ENCODE assay signal across 7 mouse cellular contexts in genomic region chr17:44261594-44262202, GRCm38 (mm10).
DNase-seq lines count a peak whose midpoint lies in the region; ATAC-seq and TF ChIP-seq lines count a peak whose summit lies in the region.

No protein-coding gene starts in this region.

- peaks cover 3% of the 10 kb centered on the region; the same call in 1 of the 2 replicates for H3K27me3 ChIP-seq in forebrain, embryonic 16.5 days (replicated peaks; ENCODE audit: control insufficient read depth, insufficient read depth, low read length)
- 0 out of 2 replicates have a peak, but pooled peaks cover 8% of the 10 kb centered on the region for H3K27me3 ChIP-seq in hindbrain, embryonic 14.5 days (ENCODE audit: control insufficient read depth, insufficient read depth, low read length)
- H3K27me3 ChIP-seq in midbrain, embryonic 10.5 days (ENCODE audit: low read depth, poor library complexity, severe bottlenecking), result peaks cover 19% of the 10 kb centered on the region; the same call in 1 of the 2 replicates

- ATAC-seq in forebrain, embryonic 16.5 days, result peak; percentile 86
- peak; percentile 88 for ATAC-seq in hindbrain, embryonic 14.5 days (ENCODE audit: low FRiP score)

- H3K4me1 ChIP-seq in forebrain, embryonic 16.5 days (replicated peaks; ENCODE audit: control insufficient read depth, insufficient read depth, low read length), result no peaks in the 10 kb centered on the region
- H3K4me1 ChIP-seq in hindbrain, embryonic 14.5 days (replicated peaks; ENCODE audit: control insufficient read depth, insufficient read depth, low read length), result no peaks in the 10 kb centered on the region
- no peaks in the 10 kb centered on the region for H3K4me1 ChIP-seq in midbrain, embryonic 10.5 days

- DNase-seq in R1 (ENCODE audit: low read depth, low spot score), result peak; percentile 55
- DNase-seq in c-Kit-positive CD71-positive TER-119-positive erythroid progenitor cells, embryonic 14.5 days (ENCODE audit: low spot score), result peak; percentile 14
- DNase-seq in hindbrain, embryonic 14.5 days (ENCODE audit: low spot score), result peak; percentile 87
- DNase-seq in left cerebral cortex, adult 2 months (ENCODE audit: extremely low spot score in 1 of 2, low spot score in 2 of 2), result peak; percentile 52 to 65
- peak; percentile 70 for DNase-seq in midbrain, embryonic 10.5 days (ENCODE audit: low spot score)
- DNase-seq in right cerebral cortex, postnatal 4 days, result peak; percentile 74

- no peaks in the 10 kb centered on the region for H3K36me3 ChIP-seq in forebrain, embryonic 16.5 days (ENCODE audit: control insufficient read depth, insufficient read depth)
- H3K36me3 ChIP-seq in hindbrain, embryonic 14.5 days (replicated peaks; ENCODE audit: control insufficient read depth, insufficient read depth), result no peaks in the 10 kb centered on the region
- no peaks in the 10 kb centered on the region for H3K36me3 ChIP-seq in midbrain, embryonic 10.5 days

- whole genome bisulfite sequencing in forebrain, embryonic 16.5 days, result 29% methylated on average over 9 of the region's 15 CpGs
- WGBS in hindbrain, embryonic 14.5 days, result 32% methylated on average over 9 of the region's 15 CpGs
- WGBS in midbrain, embryonic 10.5 days, result 38% methylated on average over 9 of the region's 15 CpGs

- H3K27ac ChIP-seq in forebrain, embryonic 16.5 days (ENCODE audit: low read length), result no peak overlapping the region
- no peak overlapping the region for H3K27ac ChIP-seq in hindbrain, embryonic 14.5 days
- no peak overlapping the region for H3K27ac ChIP-seq in left cerebral cortex, adult 2 months
- H3K27ac ChIP-seq in midbrain, embryonic 10.5 days (replicated peaks), result no peak overlapping the region

- no peak overlapping the region for H3K9ac ChIP-seq in forebrain, embryonic 16.5 days (replicated peaks; ENCODE audit: low read depth, low read length)
- no peak overlapping the region for H3K9ac ChIP-seq in hindbrain, embryonic 14.5 days

- intact Hi-C loops in left cerebral cortex, adult 2 months (cut with DNase I), result loop anchor here (1.0 to 10.0 kb wide), 7 partner anchors 196 to 1143 kb away; no protein-coding TSS in a partner anchor

- H3K4me2 ChIP-seq in forebrain, embryonic 16.5 days (ENCODE audit: low read length), result no peak overlapping the region
- no peak overlapping the region for H3K4me2 ChIP-seq in hindbrain, embryonic 14.5 days (replicated peaks)

- H3K9me3 ChIP-seq in forebrain, embryonic 16.5 days (ENCODE audit: control insufficient read depth, low read length), result no peaks in the 10 kb centered on the region
- no peaks in the 10 kb centered on the region for H3K9me3 ChIP-seq in hindbrain, embryonic 14.5 days (ENCODE audit: control insufficient read depth, low read length)
- H3K9me3 ChIP-seq in midbrain, embryonic 10.5 days (replicated peaks), result no peaks in the 10 kb centered on the region

- peak; percentile 48 for TF ChIP-seq CTCF in left cerebral cortex, adult 2 months (IDR thresholded peaks at IDR 0.05)

- H3K4me3 ChIP-seq in forebrain, embryonic 16.5 days (replicated peaks; ENCODE audit: low read length), result no peak overlapping the region
- H3K4me3 ChIP-seq in hindbrain, embryonic 14.5 days (replicated peaks; ENCODE audit: low read length), result no peak overlapping the region
- H3K4me3 ChIP-seq in left cerebral cortex, adult 2 months, result no peak overlapping the region
- H3K4me3 ChIP-seq in midbrain, embryonic 10.5 days, result peak overlapping the region; percentile 24; the same call in 1 of the 2 replicates

Comparison
In these comparisons a context has a peak if more than half of its experiments do, and no peak if none do; other contexts are left out.
1. DNase-seq: peak in every context shown above with its lines; median percentile 87 in hindbrain, embryonic 14.5 days; 74 in right cerebral cortex, postnatal 4 days; 70 in midbrain, embryonic 10.5 days; 58 in left cerebral cortex, adult 2 months; 55 in R1; 14 in c-Kit-positive CD71-positive TER-119-positive erythroid progenitor cells, embryonic 14.5 days.